Mouse (Mus musculus): ENCODE data around the gene Olfr934. TPM values are rescaled to one million over a fixed set of nuclear protein-coding genes. Genes with fewer than 3 reads are reported as not detected.

Olfr934 gene
- total RNA-seq (2021): not detected
- long read RNA-seq: 0 reads

DNA sequence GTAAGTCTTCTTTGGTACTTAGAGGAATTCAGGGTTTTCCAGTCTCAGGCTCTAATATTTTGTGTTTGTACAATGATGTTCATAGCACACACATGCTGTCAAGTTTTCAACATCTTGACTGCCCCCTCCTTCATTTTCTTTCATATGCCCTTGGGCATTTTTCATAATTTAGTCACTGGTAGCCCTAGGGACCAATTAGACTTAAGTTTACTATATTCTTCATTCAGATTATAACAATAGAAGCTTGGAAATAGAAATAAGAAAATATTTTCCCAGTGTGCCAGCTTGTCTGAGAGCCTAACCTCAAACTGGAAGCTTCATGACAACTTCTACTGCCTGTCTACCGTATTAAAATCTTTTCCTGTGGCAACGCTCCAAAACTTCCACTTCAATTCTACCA is at the start of gene Olfr934:
Gene Olfr934 (minus strand): TSS at position 101 of the 400 bp plus-strand sequence.
- no peak for DNase-seq (ENCODE audit: low spot score in 2 of 2)

DNA sequence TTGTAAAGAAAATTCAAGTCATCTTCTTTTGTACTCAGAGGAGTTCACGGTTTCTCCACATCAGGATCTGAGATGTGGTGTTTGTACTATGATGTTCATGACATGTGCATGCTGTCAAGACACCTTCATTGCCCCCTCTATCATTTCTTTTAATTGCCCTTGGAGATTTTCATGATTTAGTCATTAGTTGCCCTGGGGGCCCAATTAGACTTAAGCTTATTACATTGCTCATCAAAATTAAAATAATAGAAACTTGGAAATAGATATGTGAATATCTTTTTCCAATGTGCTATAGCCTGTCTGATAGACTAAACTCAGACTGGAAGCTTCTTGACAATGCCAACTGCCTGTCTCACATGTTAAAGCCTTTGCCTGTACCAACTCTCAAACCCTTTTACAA is 35.2 kb upstream of the Olfr934 start, which contains the start of gene Olfr146:
Gene Olfr146 (minus strand): TSS at position 101 of the 400 bp plus-strand sequence.
- no peak for DNase-seq (ENCODE audit: low spot score in 2 of 2)

DNA sequence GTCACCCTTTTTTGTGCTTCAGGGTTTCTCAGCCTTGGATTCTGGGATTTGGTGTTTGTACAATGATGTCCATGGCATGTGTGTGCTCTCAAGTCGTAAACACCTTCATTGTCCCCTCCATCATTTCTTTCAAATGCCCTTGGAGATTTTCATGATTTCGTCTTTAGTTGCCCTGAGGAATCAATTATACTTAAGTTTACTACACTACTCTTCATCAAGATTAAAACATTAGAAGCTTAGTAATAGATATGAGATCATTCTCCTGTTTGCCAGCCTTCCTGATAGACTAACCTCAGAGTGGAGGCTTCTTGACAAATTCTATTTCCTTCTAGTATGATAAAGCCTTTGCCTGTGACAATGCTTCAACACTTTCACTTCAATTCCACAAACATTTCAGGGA is 11.5 kb upstream of the Olfr934 start, which contains the start of gene Olfr935:
Gene Olfr935 (minus strand): TSS at position 101 of the 400 bp plus-strand sequence.
- DNase-seq (ENCODE audit: low spot score in 2 of 2): no peak

DNA sequence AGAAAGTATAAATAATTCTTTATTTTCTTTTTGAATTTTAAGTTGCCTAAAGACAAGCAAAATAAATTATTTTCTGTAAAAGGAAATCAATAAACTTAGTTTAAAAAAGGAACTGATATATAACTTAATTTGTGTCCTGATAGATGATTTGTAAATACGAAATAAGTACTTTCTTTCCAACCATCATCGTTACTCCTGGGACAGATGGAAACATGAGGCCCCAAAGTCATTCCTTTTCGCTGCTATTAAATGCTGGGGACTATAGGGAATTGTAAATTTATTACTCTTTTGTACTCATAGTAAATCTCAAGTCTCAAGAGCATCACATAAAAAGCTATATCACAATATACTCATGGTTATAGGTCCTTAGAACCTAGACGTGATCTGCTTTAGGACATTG is 16.1 kb downstream of the Olfr934 start, which contains the start of gene Olfr933:
Gene Olfr933 (plus strand): TSS at position 301 of the 400 bp plus-strand sequence.
- DNase-seq (ENCODE audit: low spot score in 2 of 2): no peak

DNA sequence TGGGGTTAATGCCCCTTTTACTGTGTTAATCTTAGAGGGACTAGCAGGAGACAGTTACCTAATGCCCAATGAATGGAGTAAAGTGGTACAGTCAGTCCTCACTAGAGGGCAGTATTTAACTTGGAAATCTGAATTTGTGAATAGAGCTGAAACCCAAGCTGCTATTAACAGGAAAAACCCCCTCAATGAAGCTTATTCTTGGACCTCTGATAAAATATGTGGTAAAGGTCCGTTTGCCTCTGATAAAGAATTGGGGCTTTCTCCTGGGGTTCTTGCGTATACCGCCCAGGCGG is 34.0 kb downstream of the Olfr934 start:
- DNase-seq (ENCODE audit: low spot score in 2 of 2): peak in 1 of 2 experiments; percentile 7

DNA sequence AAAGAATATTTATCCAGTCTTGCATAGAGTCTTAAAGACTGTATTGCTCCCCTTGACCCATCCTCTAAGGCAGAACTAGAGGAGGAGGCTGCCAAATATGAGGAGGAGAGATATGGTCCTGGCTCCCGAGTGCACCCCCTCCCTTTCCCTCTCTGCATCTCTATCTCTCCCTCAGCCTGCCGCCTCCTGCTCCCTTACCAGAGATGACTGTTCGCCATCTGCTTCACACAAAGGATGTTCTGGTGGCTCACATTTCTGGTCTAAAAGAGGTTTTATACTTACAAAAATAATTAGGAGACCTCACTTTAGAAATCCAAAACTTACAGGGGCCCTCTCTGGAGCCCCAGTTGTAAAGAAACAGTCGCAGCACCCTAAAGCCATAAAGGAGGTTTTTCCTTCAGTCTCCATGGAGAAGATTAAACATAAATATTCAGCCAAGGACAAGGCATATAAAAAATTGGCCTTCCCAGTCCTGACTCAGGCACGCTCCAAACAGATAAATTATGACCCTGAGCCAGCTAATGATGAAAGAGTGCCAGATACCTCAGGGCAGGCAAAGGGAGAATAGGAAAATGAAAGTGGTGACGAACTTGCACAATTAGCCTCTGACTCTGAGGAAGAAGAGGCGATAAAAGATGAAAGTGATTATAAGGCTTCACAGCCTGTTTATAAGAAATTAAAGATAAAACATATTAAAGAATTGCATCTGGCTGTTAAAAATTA is 34.6 kb downstream of the Olfr934 start:
- peak; percentile 14 to 48 for DNase-seq (ENCODE audit: low spot score in 2 of 2)

Other genes starting within 250 kb of the Olfr934 start
- under 1 TPM; 0.12 to 0.15 TPM for gene Olfr920, start 236.0 kb downstream of the Olfr934 start, total RNA-seq (2021)
- gene Olfr921, start 215.2 kb downstream of the Olfr934 start, total RNA-seq (2021): not detected
- not detected for gene Olfr922, start 173.7 kb downstream of the Olfr934 start, total RNA-seq (2021)
- gene Olfr923, start 161.8 kb downstream of the Olfr934 start, total RNA-seq (2021): not detected
- not detected for gene Olfr924, start 143.9 kb downstream of the Olfr934 start, total RNA-seq (2021)
- not detected for gene Olfr26, start 133.3 kb downstream of the Olfr934 start, total RNA-seq (2021)
- not detected for gene Olfr926, start 111.2 kb downstream of the Olfr934 start, total RNA-seq (2021)
- gene Olfr930, start 58.5 kb downstream of the Olfr934 start, total RNA-seq (2021): not detected
- not detected for gene Olfr933, start 16.0 kb downstream of the Olfr934 start, total RNA-seq (2021)
- not detected for gene Olfr935, start 11.4 kb upstream of the Olfr934 start, total RNA-seq (2021)
- gene Olfr146, start 35.1 kb upstream of the Olfr934 start, total RNA-seq (2021): not detected
- not detected for gene Olfr937, start 76.6 kb upstream of the Olfr934 start, total RNA-seq (2021)
- not detected for gene Olfr938, start 90.6 kb upstream of the Olfr934 start, total RNA-seq (2021)
- not detected for gene Olfr27, start 139.8 kb upstream of the Olfr934 start, total RNA-seq (2021)
- gene Olfr943, start 178.0 kb upstream of the Olfr934 start, total RNA-seq (2021): not detected
- not detected for gene Olfr944, start 213.6 kb upstream of the Olfr934 start, total RNA-seq (2021)